Mouse (Mus musculus): ENCODE measurements around the gene Cdkal1. TPM values are rescaled to one million over a fixed set of nuclear protein-coding genes. Genes with fewer than 3 reads are reported as not detected.

Gene Cdkal1
- polyA plus RNA-seq, 1 experiment from 2014 or later = 35.4 TPM

GRCm38 (mm10) chr13:29753254-29753653, 102.2 kb downstream of the Cdkal1 start:
- DNase-seq = no peak
- Histone ChIP-seq H3K4me1 (ENCODE audit: insufficient read depth) (0 out of 2 replicates have a peak, but pooled peaks cover 5% of the 10 kb centered on the region), H3K4me2 (no peak overlapping the region), H3K27ac (ENCODE audit: low read depth) (no peak overlapping the region), H3K9ac (no peak overlapping the region), H3K36me3 (ENCODE audit: insufficient read depth) (no peaks in the 10 kb centered on the region), H3K9me3 (ENCODE audit: low read depth, low read length) (no peaks in the 10 kb centered on the region), H3K27me3 (ENCODE audit: insufficient read depth, low read length) (no peaks in the 10 kb centered on the region), H3K4me3 (ENCODE audit: low read depth, low read length) (no peak overlapping the region)
- 73% methylated on average over 3 of the region's 3 CpGs for WGBS
- TF ChIP-seq CTCF (IDR thresholded peaks at IDR 0.05; ENCODE audit: low read depth) = no peak
- no peak for ATAC-seq (ENCODE audit: insufficient read depth)

- WGBS = 85% methylated on average over 6 of the region's 6 CpGs
- H3K27me3 ChIP-seq (ENCODE audit: insufficient read depth, low read length) = no peaks in the 10 kb centered on the region
- ATAC-seq (ENCODE audit: insufficient read depth) (no peak), DNase-seq (no peak)
- H3K4me1 ChIP-seq (ENCODE audit: insufficient read depth) = 0 out of 2 replicates have a peak, but pooled peaks cover 4% of the 10 kb centered on the region
- H3K9ac ChIP-seq = no peak overlapping the region
- H3K27ac ChIP-seq (ENCODE audit: low read depth) = no peak overlapping the region
- H3K9me3 ChIP-seq (ENCODE audit: low read depth, low read length) = no peaks in the 10 kb centered on the region
- no peaks in the 10 kb centered on the region for H3K36me3 ChIP-seq (ENCODE audit: insufficient read depth)
- no peak overlapping the region for H3K4me2 ChIP-seq
- TF ChIP-seq CTCF (IDR thresholded peaks at IDR 0.05; ENCODE audit: low read depth) = no peak
- no peak overlapping the region for H3K4me3 ChIP-seq (ENCODE audit: low read depth, low read length)
These were observed 103.4 kb downstream of the Cdkal1 start for GRCm38 (mm10) chr13:29752061-29752460.

- Histone ChIP-seq H3K9me3 (ENCODE audit: low read depth, low read length) (no peaks in the 10 kb centered on the region), H3K4me3 (ENCODE audit: low read depth, low read length) (no peak overlapping the region), H3K27ac (ENCODE audit: low read depth) (no peak overlapping the region), H3K36me3 (ENCODE audit: insufficient read depth) (no peaks in the 10 kb centered on the region), H3K4me2 (no peak overlapping the region), H3K9ac (no peak overlapping the region), H3K27me3 (ENCODE audit: insufficient read depth, low read length) (no peaks in the 10 kb centered on the region), H3K4me1 (ENCODE audit: insufficient read depth) (no peaks in the 10 kb centered on the region)
- no peak for ATAC-seq (ENCODE audit: insufficient read depth)
- no peak for TF ChIP-seq CTCF (IDR thresholded peaks at IDR 0.05; ENCODE audit: low read depth)
- DNase-seq = no peak
- 96% methylated on average over 5 of the region's 5 CpGs for WGBS
These were observed 104.3 kb downstream of the Cdkal1 start for GRCm38 (mm10) chr13:29751201-29751600.

GRCm38 (mm10) chr13:29747347-29747647, 108.2 kb downstream of the Cdkal1 start:
- ATAC-seq (ENCODE audit: insufficient read depth) (no peak), DNase-seq (no peak)
- WGBS = 72% methylated on average over 3 of the region's 3 CpGs
- H3K9ac ChIP-seq = no peak overlapping the region
- no peaks in the 10 kb centered on the region for H3K36me3 ChIP-seq (ENCODE audit: insufficient read depth)
- no peak for TF ChIP-seq CTCF (IDR thresholded peaks at IDR 0.05; ENCODE audit: low read depth)
- no peaks in the 10 kb centered on the region for H3K27me3 ChIP-seq (ENCODE audit: insufficient read depth, low read length)
- H3K4me3 ChIP-seq (ENCODE audit: low read depth, low read length) = no peak overlapping the region
- no peaks in the 10 kb centered on the region for H3K9me3 ChIP-seq (ENCODE audit: low read depth, low read length)
- peaks cover 4% of the 10 kb centered on the region; the same call in 1 of the 2 replicates for H3K4me1 ChIP-seq (ENCODE audit: insufficient read depth)
- H3K4me2 ChIP-seq = no peak overlapping the region
- H3K27ac ChIP-seq (ENCODE audit: low read depth) = no peak overlapping the region

- H3K4me3 ChIP-seq (ENCODE audit: low read depth, low read length) = no peak overlapping the region
- H3K9ac ChIP-seq = no peak overlapping the region
- peaks cover 4% of the 10 kb centered on the region; the same call in 1 of the 2 replicates for H3K4me1 ChIP-seq (ENCODE audit: insufficient read depth)
- H3K9me3 ChIP-seq (ENCODE audit: low read depth, low read length) = no peaks in the 10 kb centered on the region
- H3K27ac ChIP-seq (ENCODE audit: low read depth) = peak overlapping the region; percentile 22
- WGBS = 42% methylated on average over 9 of the region's 9 CpGs
- no peak for ATAC-seq (ENCODE audit: insufficient read depth)
- H3K36me3 ChIP-seq (ENCODE audit: insufficient read depth) = no peaks in the 10 kb centered on the region
- no peaks in the 10 kb centered on the region for H3K27me3 ChIP-seq (ENCODE audit: insufficient read depth, low read length)
- H3K4me2 ChIP-seq = no peak overlapping the region
- no peak for TF ChIP-seq CTCF (IDR thresholded peaks at IDR 0.05; ENCODE audit: low read depth)
- DNase-seq = no peak
These were observed 108.8 kb downstream of the Cdkal1 start for GRCm38 (mm10) chr13:29746501-29747346.

GRCm38 (mm10) chr13:29745073-29745472, 110.4 kb downstream of the Cdkal1 start:
- DNase-seq = peak; percentile 75
- no peaks in the 10 kb centered on the region for H3K27me3 ChIP-seq (ENCODE audit: insufficient read depth, low read length)
- TF ChIP-seq CTCF (IDR thresholded peaks at IDR 0.05; ENCODE audit: low read depth) = no peak
- H3K4me3 ChIP-seq (ENCODE audit: low read depth, low read length) = no peak overlapping the region
- peak overlapping the region; percentile 3; the same call in 1 of the 2 replicates for H3K27ac ChIP-seq (ENCODE audit: low read depth)
- no peaks in the 10 kb centered on the region for H3K9me3 ChIP-seq (ENCODE audit: low read depth, low read length)
- WGBS = 51% methylated on average over 2 of the region's 2 CpGs
- ATAC-seq (ENCODE audit: insufficient read depth) = no peak
- peaks cover 4% of the 10 kb centered on the region; the same call in 1 of the 2 replicates for H3K4me1 ChIP-seq (ENCODE audit: insufficient read depth)
- no peak overlapping the region for H3K4me2 ChIP-seq
- H3K9ac ChIP-seq = no peak overlapping the region
- H3K36me3 ChIP-seq (ENCODE audit: insufficient read depth) = no peaks in the 10 kb centered on the region

- 66% methylated on average over 3 of the region's 3 CpGs for WGBS
- Histone ChIP-seq H3K27ac (ENCODE audit: low read depth) (peak overlapping the region; percentile 49; the same call in 1 of the 2 replicates), H3K4me2 (no peak overlapping the region), H3K9me3 (ENCODE audit: low read depth, low read length) (no peaks in the 10 kb centered on the region), H3K36me3 (ENCODE audit: insufficient read depth) (no peaks in the 10 kb centered on the region), H3K4me3 (ENCODE audit: low read depth, low read length) (no peak overlapping the region), H3K9ac (no peak overlapping the region), H3K4me1 (ENCODE audit: insufficient read depth) (peaks cover 4% of the 10 kb centered on the region; the same call in 1 of the 2 replicates), H3K27me3 (ENCODE audit: insufficient read depth, low read length) (no peaks in the 10 kb centered on the region)
- DNase-seq = peak; percentile 75
- peak; percentile 56 for TF ChIP-seq CTCF (IDR thresholded peaks at IDR 0.05; ENCODE audit: low read depth)
- ATAC-seq (ENCODE audit: insufficient read depth) = peak; percentile 42
These were observed 111.3 kb downstream of the Cdkal1 start for GRCm38 (mm10) chr13:29744188-29744587.

All from lung, embryonic 14.5 days (tissue).